Mouse (Mus musculus) frontal cortex, postnatal 36 days (tissue): ENCODE measurements around the gene Pawr.

ENCODE experiments used
- DNase-seq, 2 experiments: peaks; one replicate each; pipeline ENCODE4 v3.0.0; 2022; ENCODE audit warnings: low spot score in 2 of 2

Pawr gene

DNA sequence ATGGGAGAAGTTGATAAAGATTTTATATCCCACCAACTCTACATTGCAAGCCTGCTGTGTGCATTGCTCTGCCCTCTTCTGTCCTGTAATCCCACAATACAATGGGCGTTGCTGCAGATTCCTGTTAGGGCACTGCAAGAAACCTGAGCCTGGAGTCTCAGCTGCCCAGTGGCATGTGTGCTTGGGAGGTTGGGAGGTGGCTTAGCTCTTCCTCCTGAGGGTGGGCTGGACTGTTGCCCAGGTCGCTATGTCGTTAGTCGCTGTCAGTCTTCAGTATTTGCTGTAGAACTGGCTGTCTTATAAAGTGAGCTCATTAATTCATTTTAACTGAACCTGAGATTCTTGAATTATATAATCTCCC lies 58.0 kb downstream of the Pawr start:
- DNase-seq = no peak

DNA sequence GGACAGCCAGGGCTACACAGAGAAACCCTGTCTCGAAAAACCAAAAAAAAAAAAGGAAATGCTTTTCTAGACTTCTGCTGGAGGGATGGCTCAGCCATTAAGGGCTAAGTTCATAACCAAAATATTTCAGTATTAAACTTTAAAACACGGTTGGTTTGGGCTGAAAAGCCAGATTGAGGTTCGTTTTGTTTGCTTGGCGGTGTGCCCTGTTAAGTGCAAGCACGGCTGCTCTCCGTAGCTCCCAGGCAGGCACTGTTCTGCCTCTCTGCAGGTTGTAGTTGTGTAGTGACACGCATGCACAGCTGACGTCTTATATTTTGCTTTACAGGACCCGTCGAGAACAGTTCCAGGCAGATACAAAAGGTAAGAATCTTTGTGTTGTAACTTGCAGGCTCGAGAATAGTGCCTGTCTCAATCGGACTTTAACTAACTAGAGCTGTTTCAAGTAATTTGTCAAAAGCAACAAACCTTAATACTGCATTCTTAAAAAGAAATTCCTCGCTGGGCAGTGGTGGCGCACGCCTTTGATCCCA lies 59.5 kb downstream of the Pawr start:
- no peak for DNase-seq

DNA sequence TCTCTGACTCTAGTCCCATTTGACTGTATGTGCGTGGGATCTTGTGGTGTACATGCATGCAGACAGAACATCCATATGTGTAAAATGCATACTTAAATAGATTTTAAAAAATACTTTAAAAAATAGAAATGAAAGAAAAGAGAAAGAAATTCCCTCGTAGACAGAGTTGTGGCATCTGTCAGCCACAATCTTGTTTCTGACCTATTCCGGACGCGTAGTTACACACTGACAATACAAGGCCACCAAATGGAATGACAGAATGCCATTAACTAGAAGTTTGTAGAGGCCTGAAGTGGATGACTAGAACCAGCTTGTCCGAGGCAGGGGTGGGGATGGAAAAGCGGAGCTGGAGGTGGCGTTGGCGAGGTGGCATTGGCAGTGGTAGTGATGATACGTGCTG lies 60.2 kb downstream of the Pawr start:
- no peak for DNase-seq

DNA sequence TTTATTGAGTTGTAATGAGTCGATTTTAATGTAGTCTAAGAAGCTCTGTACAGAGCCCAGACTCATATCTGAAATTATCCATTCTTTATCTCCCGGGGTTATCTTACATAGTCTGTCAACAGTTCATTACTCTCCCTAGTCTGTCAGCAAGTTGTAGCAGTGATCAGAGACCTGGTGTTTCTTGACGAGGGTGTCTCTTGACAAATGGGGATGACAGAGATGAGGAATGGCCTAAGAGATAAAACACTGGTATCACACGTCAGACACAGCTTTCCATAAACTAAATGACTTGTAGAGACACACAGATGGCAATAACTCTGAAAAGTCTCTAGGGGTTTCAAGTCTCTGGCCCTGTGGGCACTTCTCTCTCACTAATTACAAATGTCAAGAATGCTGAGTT lies 62.4 kb downstream of the Pawr start:
- DNase-seq = no peak

DNA sequence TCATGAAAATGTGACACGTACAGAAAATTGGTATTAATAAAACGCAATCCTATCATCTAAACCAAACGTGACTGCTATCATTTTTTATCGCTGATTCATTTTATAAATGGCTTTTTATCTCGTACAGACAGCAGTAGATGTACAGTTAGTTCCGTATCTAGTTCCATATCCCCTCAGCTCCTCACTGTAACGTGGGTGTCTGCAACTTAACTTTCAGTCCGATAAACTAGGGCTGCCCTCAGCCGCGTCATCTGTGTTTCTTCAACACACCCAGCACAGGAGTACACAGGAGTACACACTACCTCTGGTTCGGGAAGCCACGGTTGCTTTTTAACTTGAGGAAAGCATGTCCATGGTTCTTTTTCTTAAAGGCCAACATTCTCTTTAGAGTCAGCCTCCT lies 63.3 kb downstream of the Pawr start:
- no peak for DNase-seq

DNA sequence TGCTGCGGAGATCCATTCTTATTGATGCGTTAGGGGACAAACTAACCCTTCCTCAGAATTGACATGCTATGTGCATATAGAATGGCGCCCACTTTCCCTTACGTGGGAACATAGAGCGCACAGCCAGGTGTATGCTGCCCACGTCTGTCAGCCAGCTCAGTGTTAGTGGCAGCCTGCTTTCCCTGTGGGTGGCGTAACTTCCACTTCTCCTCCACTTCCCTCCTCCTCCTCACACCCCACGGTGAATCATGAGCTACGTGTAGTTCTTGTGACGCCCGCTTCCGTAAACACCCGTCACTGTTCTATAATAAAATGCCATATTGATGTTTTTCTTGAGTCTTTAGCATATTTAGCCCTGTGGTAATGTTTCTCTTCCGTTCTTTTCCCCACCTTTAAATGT lies 63.7 kb downstream of the Pawr start:
- DNase-seq = no peak

DNA sequence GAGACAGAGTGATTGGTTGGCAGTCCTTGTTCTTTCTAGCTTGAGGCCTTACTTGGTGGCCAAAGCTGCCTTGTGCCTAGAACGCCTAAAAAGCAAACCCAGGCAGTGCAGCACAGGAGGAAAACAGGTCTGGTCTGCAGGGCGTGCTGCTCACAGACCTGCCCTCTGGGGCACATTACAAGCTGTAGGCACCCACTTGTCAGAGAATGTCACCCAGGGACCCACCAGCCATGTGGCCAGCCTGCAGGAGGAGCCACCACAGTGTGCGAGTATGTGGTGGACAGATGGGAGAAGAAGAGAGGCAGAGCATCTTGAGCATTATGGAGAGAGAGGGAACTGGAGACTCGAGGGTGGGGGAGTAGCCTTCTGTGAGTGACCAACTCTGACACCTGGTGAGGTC lies 70.8 kb downstream of the Pawr start:
- DNase-seq = no peak

DNA sequence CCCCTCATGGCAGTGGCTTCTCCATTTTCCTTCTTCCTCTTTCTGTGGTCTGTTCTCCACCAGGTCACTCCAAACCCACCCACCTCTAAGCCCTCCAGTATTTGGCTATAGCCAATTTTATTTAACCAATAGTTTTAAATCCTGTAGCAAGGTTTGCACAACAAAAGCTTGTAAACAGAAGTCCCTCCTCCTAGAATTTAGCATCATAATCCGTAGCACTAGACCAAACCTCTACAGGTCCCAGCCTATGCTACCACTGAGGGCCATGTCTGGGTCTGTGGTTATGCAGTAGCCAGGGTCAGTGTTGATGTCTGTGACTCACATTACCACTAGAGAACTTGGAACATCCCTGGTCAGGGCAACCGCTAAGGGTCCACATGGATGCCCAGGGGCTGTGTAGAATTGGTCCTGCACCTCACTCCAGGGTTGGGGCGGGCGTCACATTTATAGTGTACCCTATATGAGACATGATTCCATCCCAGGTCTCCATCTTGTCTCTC lies 71.5 kb downstream of the Pawr start:
- no peak for DNase-seq

DNA sequence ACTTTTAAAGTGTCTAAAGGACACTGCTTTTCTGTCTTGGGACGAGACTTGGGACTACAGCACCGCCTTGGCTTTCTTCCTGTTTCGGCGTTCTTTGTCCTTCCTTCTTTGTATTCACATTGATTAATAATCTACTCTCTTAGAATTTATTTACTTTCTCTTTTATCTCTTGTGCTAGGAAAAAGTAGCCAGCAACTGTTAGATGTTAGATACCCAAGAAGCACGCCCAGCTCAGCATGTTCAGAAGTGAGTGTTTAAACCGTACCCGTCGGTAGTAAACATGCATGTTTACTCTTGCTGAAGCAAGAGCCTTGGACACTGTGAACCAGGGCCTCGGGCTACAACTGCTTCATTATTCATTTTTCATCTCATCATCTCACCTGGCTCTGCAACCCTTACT lies 72.2 kb downstream of the Pawr start:
- DNase-seq = no peak

DNA sequence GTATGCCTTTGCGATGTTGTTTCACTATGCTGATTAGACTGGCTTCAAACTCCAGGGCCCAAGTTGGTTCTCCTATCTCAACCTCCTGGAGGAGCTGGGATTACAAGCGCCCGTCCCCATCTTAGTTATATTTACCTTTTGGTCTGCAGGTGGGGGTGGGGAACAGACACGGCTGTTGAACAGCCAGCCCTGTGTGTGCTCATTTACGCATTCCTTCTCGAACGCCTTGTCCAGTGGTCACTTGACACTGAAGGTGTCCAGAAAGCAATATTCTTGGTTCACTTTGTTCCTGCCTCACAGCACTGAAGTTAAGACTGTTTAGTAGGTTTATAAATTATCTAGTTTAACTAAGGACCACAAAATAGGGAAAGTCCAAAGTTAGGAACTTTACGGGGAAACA lies 73.2 kb downstream of the Pawr start:
- DNase-seq = no peak

DNA sequence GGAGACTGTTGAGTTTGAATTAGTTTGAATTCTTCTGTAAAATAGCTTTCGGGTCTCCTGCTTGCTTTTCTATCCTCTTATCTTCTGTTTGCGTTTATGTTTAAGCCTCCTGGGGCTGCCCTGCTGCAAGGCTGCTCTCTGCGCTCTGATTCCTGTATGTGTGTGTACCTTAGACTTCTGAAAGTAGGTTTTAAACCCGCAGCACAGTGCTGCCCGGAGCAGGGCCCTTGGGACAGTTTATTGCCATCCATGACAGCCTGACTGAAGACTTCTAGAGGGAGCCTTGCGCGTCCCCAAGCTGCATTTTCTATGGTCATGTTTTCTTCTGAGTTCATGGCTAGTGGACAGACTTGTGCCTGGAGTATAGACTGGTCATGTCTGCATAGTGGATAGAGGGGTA lies 74.0 kb downstream of the Pawr start:
- no peak for DNase-seq

DNA sequence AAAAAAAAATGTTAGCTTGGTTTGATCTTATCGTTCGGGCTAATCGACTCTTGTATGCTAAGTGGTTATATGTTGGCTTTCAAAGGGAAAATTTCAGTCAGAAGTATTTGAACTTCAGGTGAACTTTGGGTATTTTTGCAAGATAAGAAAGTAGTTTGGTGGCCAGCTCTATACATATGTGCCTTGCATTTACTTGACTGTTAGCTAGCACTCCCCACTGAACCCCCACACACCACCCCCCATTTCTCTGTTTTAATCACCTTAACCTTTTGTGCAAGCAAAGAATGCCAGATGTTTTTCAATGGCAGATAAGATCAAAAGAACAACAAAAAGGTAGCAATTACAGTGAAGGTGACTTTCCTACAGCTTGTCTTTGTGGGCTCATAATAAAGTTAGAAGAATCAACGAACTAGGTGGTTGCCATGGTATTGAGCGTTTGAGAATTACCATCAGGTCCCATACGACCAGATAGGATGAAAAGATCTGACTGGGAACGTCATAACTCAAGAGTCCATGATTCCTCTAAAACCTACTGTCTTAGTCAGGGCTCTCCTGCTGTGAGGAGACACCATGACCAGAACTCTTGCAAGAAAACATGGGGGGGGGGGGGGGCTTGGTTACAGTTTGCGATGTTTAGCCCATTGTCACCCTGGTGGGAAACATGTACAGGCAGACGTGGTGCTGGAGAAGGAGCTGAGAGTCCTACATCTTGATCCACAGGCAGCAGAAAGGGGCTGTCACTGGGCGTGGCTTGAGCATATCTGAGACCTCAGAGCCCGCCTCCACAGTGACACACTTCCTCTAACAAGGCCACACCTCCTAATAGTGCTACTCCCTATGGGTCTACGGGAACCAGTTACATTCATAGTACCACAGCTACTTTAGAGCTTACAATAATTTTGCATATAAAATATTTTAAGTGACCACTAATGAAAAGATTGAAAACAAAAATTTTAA lies 75.2 kb downstream of the Pawr start:
- no peak for DNase-seq

DNA sequence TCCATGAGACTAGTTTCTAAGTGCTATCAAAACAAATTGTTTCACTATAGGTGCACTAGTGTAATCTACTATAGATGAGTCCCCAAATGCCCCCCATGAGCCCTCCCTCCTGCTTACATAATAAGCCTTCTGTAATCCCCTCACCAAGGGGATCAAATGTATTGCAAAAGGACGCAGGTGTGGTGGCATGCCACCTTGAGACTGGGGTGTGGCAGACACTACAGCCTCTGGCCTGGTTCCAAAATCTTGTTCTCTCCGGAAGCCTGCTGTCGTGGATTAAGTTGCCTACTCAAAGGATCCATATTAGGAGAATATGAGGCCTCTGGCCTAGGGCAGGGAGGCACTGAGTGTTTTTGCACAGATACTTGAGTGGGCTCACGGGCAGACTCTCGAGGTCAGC lies 76.1 kb downstream of the Pawr start:
- no peak for DNase-seq

DNA sequence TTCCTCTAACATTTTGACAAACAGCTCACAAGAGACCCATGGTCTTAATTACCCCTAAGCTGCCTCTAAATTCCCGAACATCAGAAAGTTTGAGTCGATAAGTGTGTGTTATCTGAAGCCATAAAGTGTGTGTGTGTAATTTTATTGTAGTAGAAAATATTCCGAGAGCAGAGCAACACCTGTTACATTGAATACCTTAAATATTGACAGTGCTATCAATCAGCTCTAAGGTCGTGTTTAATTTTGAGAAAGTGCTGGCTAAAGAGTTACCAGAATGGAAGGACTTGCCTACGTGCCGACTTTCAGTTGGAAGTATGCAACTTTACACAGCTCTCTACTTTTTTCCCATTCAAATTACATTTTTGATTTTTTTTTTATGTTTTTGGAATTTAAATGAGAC lies 76.5 kb downstream of the Pawr start:
- no peak for DNase-seq

DNA sequence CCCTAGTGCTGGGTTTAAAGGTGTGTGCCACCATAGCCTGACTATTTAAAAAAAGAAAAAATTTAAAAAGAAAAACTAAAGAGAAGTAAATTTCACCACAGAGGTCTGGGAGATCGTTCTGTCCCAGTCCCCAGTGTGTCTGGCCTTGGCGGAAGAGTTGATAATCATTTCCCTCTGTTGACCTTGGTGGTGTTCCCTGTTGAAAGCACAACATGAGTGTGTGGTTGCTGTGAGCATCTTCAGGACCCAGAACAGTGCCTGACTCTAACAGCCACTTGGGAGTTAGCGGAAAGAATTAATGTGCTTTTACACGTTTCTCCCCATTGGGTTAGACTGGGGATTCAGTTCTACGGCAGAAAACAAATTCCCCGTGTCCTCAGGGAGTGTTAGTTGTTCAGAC lies 77.1 kb downstream of the Pawr start:
- DNase-seq = no peak

DNA sequence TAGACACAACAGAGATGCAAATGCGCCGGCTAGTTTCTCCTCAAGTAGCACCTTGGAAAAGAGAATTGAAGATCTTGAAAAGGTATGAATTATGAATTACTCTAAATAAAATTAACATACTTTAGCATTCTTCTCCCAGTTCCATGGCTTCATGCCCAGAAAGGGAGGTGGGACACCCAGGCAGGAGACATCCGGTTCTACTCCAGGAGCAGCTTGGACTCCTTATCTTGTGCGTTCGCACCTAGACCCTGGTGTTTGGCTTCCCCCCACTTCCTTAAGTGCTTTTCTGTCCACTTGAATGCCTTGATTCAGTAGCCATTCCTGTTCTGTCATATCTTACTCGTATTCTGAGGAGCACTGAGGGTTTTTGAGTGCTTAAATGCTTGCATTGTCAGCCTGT lies 77.6 kb downstream of the Pawr start:
- no peak for DNase-seq

DNA sequence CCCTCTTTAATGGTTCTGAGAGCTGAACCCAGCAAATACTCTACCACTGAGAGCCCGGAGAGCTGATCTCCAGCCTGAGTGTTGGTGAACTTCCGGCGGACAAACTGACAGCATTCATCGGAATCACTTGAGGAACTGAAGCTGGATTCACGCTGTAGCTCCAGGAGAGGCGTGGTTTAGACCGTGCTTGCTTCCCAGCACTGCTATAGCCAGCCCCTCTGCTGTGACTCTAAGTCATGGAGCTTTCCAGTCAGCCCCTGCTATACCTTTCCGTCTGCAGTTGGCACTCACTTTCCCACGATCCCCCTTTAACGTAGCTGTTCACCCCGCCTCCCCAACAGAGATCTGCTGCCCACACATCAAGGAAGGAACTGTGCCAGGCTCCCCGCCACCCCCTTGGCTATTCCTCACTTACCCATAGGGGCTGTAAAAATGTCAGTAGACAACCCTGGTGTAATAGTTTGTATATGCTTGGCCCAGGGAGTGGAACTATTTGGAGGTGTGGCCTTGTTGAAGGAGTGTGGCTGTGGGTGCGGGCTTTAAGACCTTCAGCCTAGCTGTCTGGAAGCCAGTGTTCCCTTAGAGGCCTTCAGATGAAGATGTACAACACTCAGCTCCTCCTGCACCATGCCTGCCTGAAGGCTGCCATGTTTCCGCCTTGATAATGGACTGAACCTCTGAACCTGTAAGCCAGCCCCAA lies 83.2 kb downstream of the Pawr start:
- DNase-seq = no peak

DNA sequence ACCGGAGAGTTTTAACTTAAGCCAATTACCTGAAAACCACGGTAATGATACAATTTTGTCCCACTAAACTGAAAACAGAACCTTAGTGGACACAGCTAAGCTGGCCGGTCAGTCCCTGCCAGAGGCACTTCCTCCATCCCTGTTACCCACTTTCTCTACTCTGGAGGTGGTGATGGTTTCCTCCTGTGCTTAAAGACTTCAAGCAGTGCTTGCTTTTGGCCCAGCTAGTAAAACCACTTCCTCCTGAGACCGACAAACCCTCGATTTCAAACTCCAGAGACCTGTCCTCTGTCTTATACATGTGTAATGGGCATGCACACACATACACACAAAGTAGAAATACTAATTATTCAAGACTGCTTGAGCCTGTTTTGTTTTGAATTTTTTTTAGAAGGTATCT lies 85.5 kb downstream of the Pawr start:
- DNase-seq = no peak

DNA sequence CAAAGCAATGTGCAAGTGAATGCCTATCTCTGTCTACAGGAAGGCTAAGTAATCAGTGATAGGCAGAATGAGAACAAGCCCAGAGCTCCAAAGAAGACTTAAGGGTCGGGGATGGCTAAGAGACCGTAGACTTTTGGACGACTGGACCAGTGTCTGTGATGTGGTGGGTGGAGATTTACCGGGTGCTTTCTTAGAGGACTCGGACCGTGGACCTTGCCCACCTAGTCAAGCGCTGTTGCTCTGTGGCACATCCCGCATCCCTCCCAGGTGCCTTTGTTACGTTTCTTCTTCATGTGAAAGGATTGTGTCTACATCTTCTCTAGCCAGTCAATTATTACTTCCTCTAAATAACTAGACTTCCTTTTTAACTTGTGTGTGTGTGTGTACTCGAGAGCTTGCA lies 98.6 kb downstream of the Pawr start:
- no peak for DNase-seq

DNA sequence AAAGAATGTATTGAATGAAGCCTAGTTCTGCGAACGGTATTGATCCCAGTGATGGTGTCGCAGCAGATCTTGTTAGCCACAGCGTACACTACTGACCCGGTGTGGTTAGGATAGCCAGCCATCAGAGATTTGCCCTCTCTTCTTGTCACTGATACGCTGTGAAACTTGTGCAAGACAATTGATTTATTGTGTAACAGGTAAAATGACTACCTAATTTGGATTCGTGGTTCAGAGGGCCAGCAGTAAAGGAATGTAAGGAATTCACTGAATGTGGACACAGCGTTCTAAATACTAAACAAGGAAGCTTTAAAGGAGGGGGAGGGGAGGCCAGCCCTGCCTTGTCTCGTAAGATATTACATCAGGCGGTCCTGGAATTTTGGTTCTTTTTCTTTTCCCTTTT lies 100.3 kb downstream of the Pawr start:
- DNase-seq = no peak

DNA sequence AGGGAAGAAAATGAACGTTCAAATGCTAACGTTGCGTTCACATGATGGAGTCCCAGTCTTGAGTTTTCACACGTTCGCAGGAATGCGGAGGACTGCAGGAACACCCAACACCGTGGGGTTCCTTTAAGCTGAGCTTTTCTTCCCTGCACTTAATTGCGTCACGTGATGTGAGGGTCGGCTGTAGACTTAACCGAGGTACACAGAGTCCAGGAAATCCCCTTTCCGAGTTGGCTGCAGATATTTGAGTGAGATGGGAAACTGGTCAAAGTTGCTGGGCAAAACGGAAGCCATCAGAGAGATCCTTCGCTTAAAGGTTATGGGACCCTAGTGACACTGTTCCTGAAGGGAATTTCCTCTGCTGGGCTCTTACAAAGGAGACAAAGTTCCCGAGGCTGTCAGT lies 102.1 kb downstream of the Pawr start:
- no peak for DNase-seq

DNA sequence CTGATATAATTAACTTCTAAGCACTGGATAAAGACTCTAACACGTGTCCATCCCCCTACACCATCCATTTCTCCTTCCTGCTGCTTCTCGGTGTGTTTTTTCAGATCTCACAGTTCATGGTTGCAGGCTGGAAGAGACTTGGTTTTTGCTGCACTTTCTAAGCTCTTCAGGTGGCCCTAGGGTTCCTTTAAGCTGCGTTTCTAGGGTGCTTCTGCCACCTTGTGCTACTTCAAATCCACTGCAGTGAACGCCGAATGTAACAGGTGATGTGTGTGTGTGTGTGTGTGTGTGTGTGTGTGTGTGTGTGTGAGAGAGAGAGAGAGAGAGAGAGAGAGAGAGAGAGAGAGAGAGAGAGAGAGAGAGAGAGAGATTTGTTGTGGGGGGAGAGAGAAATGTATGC lies 103.7 kb downstream of the Pawr start:
- DNase-seq = no peak

DNA sequence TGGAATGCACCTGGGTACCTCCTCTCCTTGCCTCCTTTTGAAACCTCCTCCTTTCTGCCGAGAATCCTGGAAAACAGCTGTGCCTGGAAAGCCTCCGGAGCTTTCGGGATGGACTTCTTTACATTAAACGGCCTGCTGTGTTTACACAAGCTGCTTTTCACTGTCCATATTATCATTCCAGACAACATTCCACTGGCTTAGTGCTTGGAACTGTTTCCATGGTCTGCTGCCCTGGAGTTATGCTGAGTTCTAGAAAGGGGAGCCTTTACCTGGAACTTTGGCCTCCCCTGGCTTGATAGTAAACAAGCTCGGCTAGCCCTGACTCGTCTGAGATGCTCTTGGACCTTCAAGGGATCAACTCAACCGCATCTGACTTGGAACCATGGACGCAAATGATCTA lies 104.4 kb downstream of the Pawr start:
- DNase-seq = no peak
